ENCODE assay signal across 23 mouse cellular contexts in the genomic region with DNA sequence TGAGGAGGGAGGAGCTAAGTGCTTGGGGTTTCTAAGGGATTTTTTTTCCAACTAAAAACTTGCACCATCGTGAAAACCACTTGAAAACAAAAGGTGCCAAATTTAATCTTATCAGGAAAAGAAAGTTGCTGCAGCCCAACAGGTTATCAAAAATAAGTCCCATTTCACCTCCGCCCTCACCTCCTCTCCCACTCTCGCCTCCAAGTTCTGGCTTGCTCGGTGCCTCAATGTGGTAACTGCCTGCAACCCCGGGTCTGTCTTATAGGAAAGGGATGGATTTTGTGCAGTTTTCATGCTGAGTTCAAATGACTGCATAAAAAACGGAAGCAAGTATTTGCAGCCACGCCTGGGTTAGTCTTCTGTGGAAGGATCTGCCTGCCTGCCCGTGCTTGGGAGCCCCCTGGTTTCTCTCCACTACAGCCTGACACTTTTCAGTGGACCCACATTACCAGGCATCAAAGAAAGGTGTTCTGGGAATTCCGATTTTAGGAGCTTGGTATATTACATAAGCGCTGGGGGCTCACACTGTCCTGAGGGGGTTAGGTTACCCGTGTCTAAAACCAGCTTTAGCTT. TPM values are rescaled to one million over a fixed set of nuclear protein-coding genes. Genes with fewer than 3 reads are reported as not detected.
DNase-seq lines count a peak whose midpoint lies in the region; ATAC-seq and TF ChIP-seq lines count a peak whose summit lies in the region.
"Had no signal": no experiment of that assay in that cellular context is flagged by ENCODE, and none has a peak within 500 bp of the region (broad histone marks: within the 10 kb centered on the region; RNA-seq: fewer than 3 reads in every experiment).

No protein-coding gene starts in this region.

- H3K4me1 ChIP-seq in CH12.LX (ENCODE audit: control insufficient read depth in 1 of 2, insufficient read depth in 2 of 2) = no peaks in the 10 kb centered on the region
- no peaks in the 10 kb centered on the region for H3K4me1 ChIP-seq in kidney, postnatal 0 days (replicated peaks; ENCODE audit: insufficient read depth, low read length)
- no peaks in the 10 kb centered on the region for H3K4me1 ChIP-seq in forebrain, postnatal 0 days (ENCODE audit: insufficient read depth)
- H3K4me1 ChIP-seq: hindbrain, embryonic 10.5 days; liver, embryonic 12.5 days; stomach, embryonic 15.5 days had no signal

- peak; percentile 74 for DNase-seq in heart, adult 11 months
- no peak for DNase-seq in heart, adult 9 months (ENCODE audit: low spot score in 2 of 2)
- DNase-seq in kidney, adult 18-20 months = peak; percentile 34
- DNase-seq in kidney, postnatal 14 days = no peak
- no peak for DNase-seq in CH12.LX (ENCODE audit: extremely low read depth)
- DNase-seq in kidney, postnatal 0 days (ENCODE audit: low spot score) = no peak
- DNase-seq in forebrain, postnatal 0 days = no peak
- DNase-seq in adipocyte (ENCODE audit: low spot score) = no peak
- DNase-seq: adrenal gland, adult 2 months; cerebellum, adult 8-10 months; layer of hippocampus, postnatal 36 days; lung, embryonic 14.5 days; lung, postnatal 4 days; thymus, postnatal 14 days had no signal

- H3K27me3 ChIP-seq in CH12.LX (replicated peaks) = no peaks in the 10 kb centered on the region
- H3K27me3 ChIP-seq in kidney, postnatal 0 days (ENCODE audit: insufficient read depth, low read length) = no peaks in the 10 kb centered on the region
- H3K27me3 ChIP-seq in forebrain, postnatal 0 days (ENCODE audit: insufficient read depth, low read length) = no peaks in the 10 kb centered on the region
- H3K27me3 ChIP-seq: liver, embryonic 12.5 days; stomach, embryonic 15.5 days had no signal

- no peak for ATAC-seq in kidney, postnatal 0 days (replicated peaks; ENCODE audit: low FRiP score, low read depth)
- ATAC-seq in forebrain, postnatal 0 days = no peak
- ATAC-seq: forebrain, embryonic 14.5 days; hindbrain, postnatal 0 days; intestine, postnatal 0 days; liver, embryonic 12.5 days had no signal

- 51% methylated on average over 11 of the region's 11 CpGs for WGBS in kidney, postnatal 0 days
- 85% methylated on average over 11 of the region's 11 CpGs for WGBS in forebrain, postnatal 0 days

- no peak overlapping the region for H3K27ac ChIP-seq in CH12.LX (ENCODE audit: insufficient read depth, low read depth)
- no peak overlapping the region for H3K27ac ChIP-seq in kidney, postnatal 0 days
- H3K27ac ChIP-seq in forebrain, postnatal 0 days (ENCODE audit: low read depth, low read length) = no peak overlapping the region
- H3K27ac ChIP-seq: hindbrain, embryonic 10.5 days; hindbrain, postnatal 0 days; layer of hippocampus, adult 2 months; liver, embryonic 12.5 days; stomach, embryonic 15.5 days had no signal

- TF ChIP-seq RAD21 in CH12.LX (IDR thresholded peaks at IDR 0.05; ENCODE audit: low read depth, low read length) = no peak

- dilution Hi-C loops in CH12.LX (cut with MboI; ENCODE audit: extremely low pct_ligation_motif_present, extremely low pct_unique_long_range_greater_than_20kb, low sequenced_read_pairs) = no loop called here

- TF ChIP-seq POLR2A in CH12.LX (IDR thresholded peaks at IDR 0.05; ENCODE audit: low read depth, low read length) = no peak

- no peaks in the 10 kb centered on the region for H3K79me2 ChIP-seq in CH12.LX (replicated peaks; ENCODE audit: control insufficient read depth, extremely low read depth, insufficient read depth, poor library complexity, severe bottlenecking)

- H3K4me3 ChIP-seq in CH12.LX (replicated peaks in 1 of 3; ENCODE audit: low read depth in 2 of 3, low read length in 2 of 3, poor library complexity in 1 of 3) = peak overlapping the region in 2 of 3 experiments; percentile 44 to 57
- 0 out of 2 replicates have a peak overlapping the region, but pooled peaks have one; percentile 2 for H3K4me3 ChIP-seq in kidney, postnatal 0 days (replicated peaks; ENCODE audit: low read depth, low read length)
- no peak overlapping the region for H3K4me3 ChIP-seq in forebrain, postnatal 0 days (ENCODE audit: low read depth, low read length)
- H3K4me3 ChIP-seq: erythroblast, embryonic 14.5 days; hindbrain, embryonic 10.5 days; layer of hippocampus, adult 2 months; liver, embryonic 12.5 days; stomach, embryonic 15.5 days had no signal

- H3K36me3 ChIP-seq in CH12.LX (replicated peaks in 1 of 2; ENCODE audit: control insufficient read depth in 1 of 2, insufficient read depth in 1 of 2, low read length in 1 of 2) = no peaks in the 10 kb centered on the region
- H3K36me3 ChIP-seq in kidney, postnatal 0 days (ENCODE audit: insufficient read depth, low read length) = no peaks in the 10 kb centered on the region
- no peaks in the 10 kb centered on the region for H3K36me3 ChIP-seq in forebrain, postnatal 0 days (ENCODE audit: insufficient read depth)
- H3K36me3 ChIP-seq: hindbrain, embryonic 10.5 days; liver, embryonic 12.5 days; stomach, embryonic 15.5 days had no signal

- peak overlapping the region; percentile 50 for H3K9ac ChIP-seq in CH12.LX (ENCODE audit: insufficient read depth, low read depth)
- no peak overlapping the region for H3K9ac ChIP-seq in kidney, postnatal 0 days (ENCODE audit: low read depth, low read length)
- no peak overlapping the region for H3K9ac ChIP-seq in forebrain, postnatal 0 days
- H3K9ac ChIP-seq: liver, embryonic 12.5 days; lung, embryonic 14.5 days; stomach, embryonic 15.5 days had no signal

- in situ Hi-C loops in CH12.LX (cut with MboI; ENCODE audit: low pct_ligation_motif_present, low pct_unique_long_range_greater_than_20kb, low sequenced_read_pairs) = loop anchor here (25.0 kb wide), 1 partner anchor 144 kb away; a partner anchor contains a TSS

- no peak for TF ChIP-seq EP300 in CH12.LX (IDR thresholded peaks at IDR 0.05; ENCODE audit: low read length)

- H3K4me2 ChIP-seq in CH12.LX (ENCODE audit: insufficient read depth, low read depth, poor library complexity, severe bottlenecking) = peak overlapping the region; percentile 97
- peak overlapping the region; percentile 39 for H3K4me2 ChIP-seq in kidney, postnatal 0 days (ENCODE audit: low read length)
- H3K4me2 ChIP-seq in forebrain, postnatal 0 days (ENCODE audit: low read depth) = no peak overlapping the region
- H3K4me2 ChIP-seq: liver, embryonic 12.5 days; lung, embryonic 14.5 days; stomach, embryonic 15.5 days had no signal

- no peak for TF ChIP-seq CTCF in CH12.LX (conservative IDR thresholded peaks at IDR 0.05 in 1 of 2, IDR thresholded peaks at IDR 0.05 in 1 of 2; ENCODE audit: low read depth in 2 of 2, low read length in 2 of 2)
- TF ChIP-seq CTCF in kidney, postnatal 0 days (IDR thresholded peaks at IDR 0.05; ENCODE audit: low read depth) = no peak
- TF ChIP-seq CTCF in forebrain, postnatal 0 days (IDR thresholded peaks at IDR 0.05; ENCODE audit: low read depth) = no peak

- no peaks in the 10 kb centered on the region for H3K9me3 ChIP-seq in CH12.LX (replicated peaks; ENCODE audit: low read length)
- H3K9me3 ChIP-seq in kidney, postnatal 0 days (replicated peaks; ENCODE audit: low read length) = no peaks in the 10 kb centered on the region
- H3K9me3 ChIP-seq in forebrain, postnatal 0 days (ENCODE audit: low read length) = no peaks in the 10 kb centered on the region
- H3K9me3 ChIP-seq: hindbrain, embryonic 10.5 days; liver, embryonic 12.5 days; stomach, embryonic 15.5 days had no signal

TF ChIP-seq in CH12.LX, 34 proteins besides CTCF, POLR2A, EP300 and RAD21:
- TF ChIP-seq ZNF384 (IDR thresholded peaks at IDR 0.05; ENCODE audit: low read depth, low read length) = no peak
- no peak for TF ChIP-seq ZMIZ1 (IDR thresholded peaks at IDR 0.05; ENCODE audit: low read depth, low read length)
- no peak for TF ChIP-seq GABPA (IDR thresholded peaks at IDR 0.05; ENCODE audit: insufficient replicate concordance, low read depth, low read length)
- TF ChIP-seq ZKSCAN1 (IDR thresholded peaks at IDR 0.05; ENCODE audit: borderline replicate concordance, low read depth, low read length) = no peak
- no peak for TF ChIP-seq JUN (IDR thresholded peaks at IDR 0.05; ENCODE audit: insufficient read depth, low read depth, low read length)
- no peak for TF ChIP-seq UBTF (IDR thresholded peaks at IDR 0.05; ENCODE audit: low read depth, low read length)
- TF ChIP-seq MXI1 (IDR thresholded peaks at IDR 0.05; ENCODE audit: low read depth, low read length) = no peak
- TF ChIP-seq MYC (IDR thresholded peaks at IDR 0.05; ENCODE audit: low read depth, low read length) = no peak
- TF ChIP-seq KAT2A (IDR thresholded peaks at IDR 0.05; ENCODE audit: insufficient replicate concordance, low read length) = no peak
- no peak for TF ChIP-seq USF1 (IDR thresholded peaks at IDR 0.05; ENCODE audit: low read depth, low read length)

RNA-seq across cellular contexts. Expression of a gene that starts 56.2 kb away (rescaled TPM):
- 0.04 TPM in 1 of 2 replicates, not detected in the other for total RNA-seq in CH12.LX (2012; rRNA removed)
- not detected in 2 replicates for total RNA-seq in CH12.LX (2014; rRNA removed)
- 0.11 TPM in 1 of 2 replicates, not detected in the other for polyA plus RNA-seq in CH12.LX (2012; ENCODE audit: insufficient read length, low read depth)
- polyA plus RNA-seq in kidney, postnatal 0 days (2015; fragmentation: Nextera tagmentation; extraction: Ambion mirVana) = 0.88 and 1.5 TPM in 2 replicates
- 1.5 and 2.2 TPM in 2 replicates for total RNA-seq in forebrain, postnatal 0 days (2014; rRNA removed)
- polyA plus RNA-seq in forebrain, postnatal 0 days (2015; fragmentation: Nextera tagmentation; extraction: Ambion mirVana) = 1.8 and 2.5 TPM in 2 replicates
- total RNA-seq: neutrophil, adult 5-6 weeks had no signal
- polyA plus RNA-seq: erythroblast, embryonic 14.5 days had no signal

RNA-seq across cellular contexts. Expression of a gene that starts 56.6 kb away (rescaled TPM):
- not detected in 2 replicates for total RNA-seq in CH12.LX (2012; rRNA removed)
- not detected in 2 replicates for total RNA-seq in CH12.LX (2014; rRNA removed)
- polyA plus RNA-seq in CH12.LX (2012; ENCODE audit: insufficient read length, low read depth) = not detected in 2 replicates
- 5.1 and 5.4 TPM in 2 replicates for polyA plus RNA-seq in kidney, postnatal 0 days (2015; fragmentation: Nextera tagmentation; extraction: Ambion mirVana)
- 27.6 and 33.3 TPM in 2 replicates for total RNA-seq in forebrain, postnatal 0 days (2014; rRNA removed)
- 5.2 and 7.3 TPM in 2 replicates for polyA plus RNA-seq in forebrain, postnatal 0 days (2015; fragmentation: Nextera tagmentation; extraction: Ambion mirVana)
- polyA plus RNA-seq: erythroblast, embryonic 14.5 days had no signal

Comparison
In these comparisons a context has a peak if more than half of its experiments do, and no peak if none do; other contexts are left out.
1. DNase-seq: peak in heart, adult 11 months (single experiment) and kidney, adult 18-20 months (single experiment); none in heart, adult 9 months (0 of 2), kidney, postnatal 14 days (single experiment), CH12.LX (single experiment), kidney, postnatal 0 days (single experiment), forebrain, postnatal 0 days (single experiment) and adipocyte (single experiment).